Mouse (Mus musculus): ENCODE measurements at regions not wholly inside any gene's neighbourhood (a gene's known extent, or its start where the extent isn't known, plus 50 kb on each side); places are given as distances from the start of the nearest gene placed in this dataset.

- no peak for ATAC-seq
- WGBS (ENCODE audit: insufficient replicate concordance) = 53% methylated on average over 7 of the region's 7 CpGs
- Histone ChIP-seq H3K9me3 (replicated peaks) (no peaks in the 10 kb centered on the region), H3K4me1 (no peaks in the 10 kb centered on the region), H3K9ac (no peak overlapping the region), H3K4me2 (no peak overlapping the region), H3K27me3 (replicated peaks) (no peaks in the 10 kb centered on the region), H3K4me3 (no peak overlapping the region), H3K36me3 (no peaks in the 10 kb centered on the region), H3K27ac (no peak overlapping the region)
Observed at GRCm38 (mm10) chr4:23832385-23833164, 663.7 kb upstream of the Mms22l start.

- Histone ChIP-seq H3K9ac (no peak overlapping the region), H3K4me2 (no peak overlapping the region), H3K27me3 (replicated peaks) (no peaks in the 10 kb centered on the region), H3K27ac (no peak overlapping the region), H3K9me3 (replicated peaks) (0 out of 2 replicates have a peak, but pooled peaks cover 4% of the 10 kb centered on the region), H3K36me3 (no peaks in the 10 kb centered on the region), H3K4me3 (no peak overlapping the region), H3K4me1 (no peaks in the 10 kb centered on the region)
- no peak for ATAC-seq
- 71% methylated on average over 4 of the region's 4 CpGs for WGBS (ENCODE audit: insufficient replicate concordance)
Observed at GRCm38 (mm10) chr4:23843609-23844287, 652.5 kb upstream of the Mms22l start.

- no peak for ATAC-seq
- no peak overlapping the region for H3K4me2 ChIP-seq
- no peaks in the 10 kb centered on the region for H3K36me3 ChIP-seq
- no peak overlapping the region for H3K4me3 ChIP-seq
- no peak overlapping the region for H3K9ac ChIP-seq
- no peaks in the 10 kb centered on the region for H3K27me3 ChIP-seq (replicated peaks)
- H3K4me1 ChIP-seq = no peaks in the 10 kb centered on the region
- WGBS (ENCODE audit: insufficient replicate concordance) = 72% methylated on average over 2 of the region's 2 CpGs
- H3K27ac ChIP-seq = no peak overlapping the region
- 0 out of 2 replicates have a peak, but pooled peaks cover 4% of the 10 kb centered on the region for H3K9me3 ChIP-seq (replicated peaks)
Observed at GRCm38 (mm10) chr4:23844288-23844971, 651.8 kb upstream of the Mms22l start.

- Histone ChIP-seq H3K4me3 (no peak overlapping the region), H3K27ac (no peak overlapping the region), H3K36me3 (no peaks in the 10 kb centered on the region), H3K9me3 (replicated peaks) (0 out of 2 replicates have a peak, but pooled peaks cover 4% of the 10 kb centered on the region), H3K4me1 (no peaks in the 10 kb centered on the region), H3K4me2 (no peak overlapping the region), H3K9ac (no peak overlapping the region), H3K27me3 (replicated peaks) (no peaks in the 10 kb centered on the region)
- WGBS (ENCODE audit: insufficient replicate concordance) = 47% methylated on average over 5 of the region's 5 CpGs
- no peak for ATAC-seq
Observed at GRCm38 (mm10) chr4:23845263-23845662, 651.0 kb upstream of the Mms22l start.

GRCm38 (mm10) chr4:23850640-23851039 lies 645.6 kb upstream of the Mms22l start:
- WGBS (ENCODE audit: insufficient replicate concordance) = 55% methylated on average over 2 of the region's 2 CpGs
- Histone ChIP-seq H3K27ac (no peak overlapping the region), H3K4me2 (no peak overlapping the region), H3K36me3 (no peaks in the 10 kb centered on the region), H3K4me1 (no peaks in the 10 kb centered on the region), H3K9ac (no peak overlapping the region), H3K4me3 (no peak overlapping the region), H3K9me3 (replicated peaks) (0 out of 2 replicates have a peak, but pooled peaks cover 4% of the 10 kb centered on the region), H3K27me3 (replicated peaks) (no peaks in the 10 kb centered on the region)
- ATAC-seq = no peak

- H3K27ac ChIP-seq = no peak overlapping the region
- H3K4me3 ChIP-seq = no peak overlapping the region
- WGBS (ENCODE audit: insufficient replicate concordance) = 58% methylated on average over 3 of the region's 3 CpGs
- ATAC-seq = no peak
- H3K9ac ChIP-seq = no peak overlapping the region
- H3K4me2 ChIP-seq = no peak overlapping the region
- no peaks in the 10 kb centered on the region for H3K9me3 ChIP-seq (replicated peaks)
- no peaks in the 10 kb centered on the region for H3K4me1 ChIP-seq
- no peaks in the 10 kb centered on the region for H3K36me3 ChIP-seq
- H3K27me3 ChIP-seq (replicated peaks) = no peaks in the 10 kb centered on the region
Observed at GRCm38 (mm10) chr4:23862437-23862836, 633.8 kb upstream of the Mms22l start.

- H3K9ac ChIP-seq = no peak overlapping the region
- no peaks in the 10 kb centered on the region for H3K27me3 ChIP-seq (replicated peaks)
- H3K4me3 ChIP-seq = no peak overlapping the region
- H3K9me3 ChIP-seq (replicated peaks) = no peaks in the 10 kb centered on the region
- 81% methylated on average over 7 of the region's 7 CpGs for WGBS (ENCODE audit: insufficient replicate concordance)
- H3K36me3 ChIP-seq = no peaks in the 10 kb centered on the region
- ATAC-seq = no peak
- no peak overlapping the region for H3K27ac ChIP-seq
- no peak overlapping the region for H3K4me2 ChIP-seq
- no peaks in the 10 kb centered on the region for H3K4me1 ChIP-seq
Observed at GRCm38 (mm10) chr4:23880007-23880406, 616.2 kb upstream of the Mms22l start.

- no peaks in the 10 kb centered on the region for H3K4me1 ChIP-seq
- H3K27ac ChIP-seq = no peak overlapping the region
- no peak for ATAC-seq
- H3K27me3 ChIP-seq (replicated peaks) = no peaks in the 10 kb centered on the region
- no peak overlapping the region for H3K4me3 ChIP-seq
- 36% methylated on average over 4 of the region's 4 CpGs for WGBS (ENCODE audit: insufficient replicate concordance)
- no peak overlapping the region for H3K9ac ChIP-seq
- H3K9me3 ChIP-seq (replicated peaks) = no peaks in the 10 kb centered on the region
- H3K4me2 ChIP-seq = no peak overlapping the region
- H3K36me3 ChIP-seq = no peaks in the 10 kb centered on the region
Observed at GRCm38 (mm10) chr4:23913396-23913795, 582.9 kb upstream of the Mms22l start.

GRCm38 (mm10) chr4:23913822-23914221 lies 582.4 kb upstream of the Mms22l start:
- no peaks in the 10 kb centered on the region for H3K36me3 ChIP-seq
- 57% methylated on average over 4 of the region's 4 CpGs for WGBS (ENCODE audit: insufficient replicate concordance)
- ATAC-seq = no peak

GRCm38 (mm10) chr4:23914423-23914822 lies 581.8 kb upstream of the Mms22l start:
- Histone ChIP-seq H3K27me3 (replicated peaks) (no peaks in the 10 kb centered on the region), H3K4me1 (no peaks in the 10 kb centered on the region), H3K9ac (no peak overlapping the region), H3K4me3 (no peak overlapping the region), H3K36me3 (no peaks in the 10 kb centered on the region), H3K9me3 (replicated peaks) (no peaks in the 10 kb centered on the region), H3K27ac (no peak overlapping the region), H3K4me2 (no peak overlapping the region)
- no peak for ATAC-seq
- WGBS (ENCODE audit: insufficient replicate concordance) = 73% methylated on average over 7 of the region's 7 CpGs

More at GRCm38 (mm10) chr4:23913822-23914221, 582.4 kb upstream of the Mms22l start:
- Histone ChIP-seq H3K27me3 (replicated peaks) (no peaks in the 10 kb centered on the region), H3K9ac (no peak overlapping the region), H3K27ac (no peak overlapping the region), H3K9me3 (replicated peaks) (no peaks in the 10 kb centered on the region), H3K4me3 (no peak overlapping the region), H3K4me2 (no peak overlapping the region), H3K4me1 (no peaks in the 10 kb centered on the region)

- H3K9me3 ChIP-seq (replicated peaks) = no peaks in the 10 kb centered on the region
- H3K4me3 ChIP-seq = no peak overlapping the region
- ATAC-seq = no peak
- H3K27ac ChIP-seq = no peak overlapping the region
- WGBS (ENCODE audit: insufficient replicate concordance) = 60% methylated on average over 3 of the region's 3 CpGs
- no peaks in the 10 kb centered on the region for H3K27me3 ChIP-seq (replicated peaks)
- H3K9ac ChIP-seq = no peak overlapping the region
- no peaks in the 10 kb centered on the region for H3K36me3 ChIP-seq
- no peak overlapping the region for H3K4me2 ChIP-seq
- H3K4me1 ChIP-seq = no peaks in the 10 kb centered on the region
Observed at GRCm38 (mm10) chr4:23921520-23921919, 574.7 kb upstream of the Mms22l start.

- no peak overlapping the region for H3K9ac ChIP-seq
- H3K4me2 ChIP-seq = no peak overlapping the region
- no peaks in the 10 kb centered on the region for H3K9me3 ChIP-seq (replicated peaks)
- H3K27me3 ChIP-seq (replicated peaks) = no peaks in the 10 kb centered on the region
- WGBS (ENCODE audit: insufficient replicate concordance) = 64% methylated on average over 2 of the region's 2 CpGs
- no peaks in the 10 kb centered on the region for H3K36me3 ChIP-seq
- ATAC-seq = no peak
- H3K4me3 ChIP-seq = no peak overlapping the region
- H3K4me1 ChIP-seq = no peaks in the 10 kb centered on the region
- no peak overlapping the region for H3K27ac ChIP-seq
Observed at GRCm38 (mm10) chr4:23954140-23954539, 542.1 kb upstream of the Mms22l start.
